Mouse (Mus musculus) megakaryocyte, embryonic 14.5 days (primary cell): ENCODE measurements around the gene Spp1.

ENCODE experiments used
- FLI1 ChIP-seq: IDR thresholded peaks from 2 replicates; pipeline ENCODE4 v1.6.1; 2012; ENCODE audit warnings: low read length, inconsistent platforms, mixed read lengths
- GATA1 ChIP-seq: IDR thresholded peaks from 3 replicates; pipeline ENCODE4 v1.6.1; 2012; ENCODE audit warnings: mixed read lengths, low read length, inconsistent platforms, borderline replicate concordance

DNA sequence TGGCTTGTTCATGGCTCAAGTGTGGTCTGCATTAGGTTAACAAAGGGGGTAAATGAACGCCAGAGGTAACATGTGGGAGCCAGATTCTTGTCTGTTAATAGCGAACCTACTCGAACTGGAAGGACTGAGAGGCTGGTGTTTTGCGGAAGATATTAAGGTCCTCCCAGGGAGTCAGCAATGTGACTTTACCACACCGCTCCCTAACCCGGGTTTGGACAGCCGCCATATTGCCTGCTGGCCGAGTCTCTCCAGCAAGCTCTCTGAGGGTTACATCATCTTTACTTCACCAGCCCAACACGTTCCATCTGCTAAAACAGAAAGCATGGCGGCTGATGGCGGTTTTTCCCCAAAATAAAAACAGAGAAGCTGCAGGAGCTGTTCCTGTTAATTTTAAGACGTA lies 30.8 kb downstream of the Spp1 start:
- TF ChIP-seq GATA1 (no peak), FLI1 (no peak)
